Comparison of ENCODE assay signal across 14 mouse cellular contexts in genomic region chr2:181763886-181764527, GRCm38 (mm10). TPM values are rescaled to one million over a fixed set of nuclear protein-coding genes. Genes with fewer than 3 reads are reported as not detected.
DNase-seq lines count a peak whose midpoint lies in the region; ATAC-seq lines count a peak whose summit lies in the region.
"Had no signal": no experiment of that assay in that cellular context is flagged by ENCODE, and none has a peak within 500 bp of the region (broad histone marks: within the 10 kb centered on the region; RNA-seq: fewer than 3 reads in every experiment).

No protein-coding gene starts in this region.

- H3K27ac ChIP-seq in forebrain, embryonic 15.5 days (replicated peaks) = peak overlapping the region; percentile 96
- peak overlapping the region; percentile 96 for H3K27ac ChIP-seq in neural tube, embryonic 13.5 days (replicated peaks)
- H3K27ac ChIP-seq: heart, adult 2 months had no signal

- WGBS in forebrain, embryonic 15.5 days = under 1% methylated on average over 14 of the region's 14 CpGs
- WGBS in neural tube, embryonic 13.5 days = 8% methylated on average over 14 of the region's 14 CpGs

- peak overlapping the region; percentile 79 for H3K4me2 ChIP-seq in forebrain, embryonic 15.5 days (replicated peaks)
- H3K4me2 ChIP-seq in neural tube, embryonic 13.5 days = peak overlapping the region; percentile 87
- H3K4me2 ChIP-seq: lung, embryonic 14.5 days had no signal

- no peaks in the 10 kb centered on the region for H3K36me3 ChIP-seq in forebrain, embryonic 15.5 days
- no peaks in the 10 kb centered on the region for H3K36me3 ChIP-seq in neural tube, embryonic 13.5 days

- peak; percentile 39 to 54 for DNase-seq in cerebellum, postnatal 10 days
- no peak for DNase-seq in cerebellum, adult 11-12 months
- peak; percentile 60 for DNase-seq in mesoderm, embryonic 11.5 days (ENCODE audit: low read depth, low spot score)
- DNase-seq in gastrocnemius, adult 18-20 months (ENCODE audit: low spot score) = no peak
- no peak for DNase-seq in adipocyte (ENCODE audit: low spot score)
- no peak for DNase-seq in natural killer cell, adult 2 months (ENCODE audit: low spot score in 2 of 2)
- DNase-seq: heart, adult 2 months; layer of hippocampus, adult 9-11 months; spleen, adult 18-20 months had no signal

- H3K9ac ChIP-seq in forebrain, embryonic 15.5 days (replicated peaks) = peak overlapping the region; percentile 34; the same call in 1 of the 2 replicates
- H3K9ac ChIP-seq in neural tube, embryonic 13.5 days = peak overlapping the region; percentile 63
- H3K9ac ChIP-seq: lung, embryonic 14.5 days had no signal

- peak overlapping the region; percentile 29 for H3K4me3 ChIP-seq in forebrain, embryonic 15.5 days
- H3K4me3 ChIP-seq in neural tube, embryonic 13.5 days = peak overlapping the region; percentile 36
- H3K4me3 ChIP-seq: heart, adult 2 months; megakaryocyte, embryonic 14.5 days had no signal

- H3K4me1 ChIP-seq in forebrain, embryonic 15.5 days = peaks cover 66% of the 10 kb centered on the region
- H3K4me1 ChIP-seq in neural tube, embryonic 13.5 days (replicated peaks) = peaks cover 64% of the 10 kb centered on the region

- H3K27me3 ChIP-seq in forebrain, embryonic 15.5 days = no peaks in the 10 kb centered on the region
- H3K27me3 ChIP-seq in neural tube, embryonic 13.5 days = no peaks in the 10 kb centered on the region

- H3K9me3 ChIP-seq in forebrain, embryonic 15.5 days = no peaks in the 10 kb centered on the region
- no peaks in the 10 kb centered on the region for H3K9me3 ChIP-seq in neural tube, embryonic 13.5 days
- H3K9me3 ChIP-seq: megakaryocyte, embryonic 14.5 days had no signal

- peak; percentile 53 for ATAC-seq in forebrain, embryonic 15.5 days (replicated peaks)
- ATAC-seq in neural tube, embryonic 13.5 days (ENCODE audit: low read depth) = 0 out of 2 replicates have a peak, but pooled peaks have one; percentile 6

RNA-seq across cellular contexts. Expression of gene Myt1, which starts 0.9 kb away (rescaled TPM):
- polyA plus RNA-seq in forebrain, embryonic 15.5 days (2015; fragmentation: Nextera tagmentation; extraction: Ambion mirVana) = 26.7 and 30.7 TPM in 2 replicates
- 44.9 and 52.5 TPM in 2 replicates for polyA plus RNA-seq in neural tube, embryonic 13.5 days (2015; fragmentation: Nextera tagmentation; extraction: Ambion mirVana)
- total RNA-seq in gastrocnemius, adult 18-20 months (2021) = not detected
- total RNA-seq: heart, adult 2 months; heart, postnatal 14 days had no signal

RNA-seq across cellular contexts. Expression of gene Oprl1, which starts 49.2 kb away (rescaled TPM):
- polyA plus RNA-seq in forebrain, embryonic 15.5 days (2015; fragmentation: Nextera tagmentation; extraction: Ambion mirVana) = 47.6 and 54.1 TPM in 2 replicates
- polyA plus RNA-seq in neural tube, embryonic 13.5 days (2015; fragmentation: Nextera tagmentation; extraction: Ambion mirVana) = 63.8 and 64.0 TPM in 2 replicates
- not detected for total RNA-seq in gastrocnemius, adult 18-20 months (2021)
- total RNA-seq: heart, adult 2 months; heart, postnatal 14 days had no signal
- polyA plus RNA-seq: heart, adult 2 months had no signal

Comparison
In these comparisons a context has a peak if more than half of its experiments do, and no peak if none do; other contexts are left out.
1. DNase-seq: peak in cerebellum, postnatal 10 days (2 of 2) and mesoderm, embryonic 11.5 days (single experiment); none in cerebellum, adult 11-12 months (single experiment), gastrocnemius, adult 18-20 months (single experiment), adipocyte (single experiment) and natural killer cell, adult 2 months (0 of 2).